Mouse (Mus musculus) embryonic fibroblast, embryonic 13.5 days (primary cell): Measurements from ENCODE around the gene Hspa5.

ENCODE experiments used
- CTCF ChIP-seq: IDR thresholded peaks from 2 replicates; pipeline ENCODE4 v1.5.1; 2011; ENCODE audit warnings: mild to moderate bottlenecking, control low read depth, low read length, moderate library complexity, borderline replicate concordance; ENCODE audit not compliant: insufficient read depth
- POLR2A ChIP-seq: IDR thresholded peaks from 2 replicates; pipeline ENCODE4 v1.6.1; 2011; ENCODE audit warnings: low read depth, mild to moderate bottlenecking, control low read depth, low read length, moderate library complexity

GRCm38 (mm10) chr2:34804172-34804571 is 32.4 kb downstream of the Hspa5 start:
- TF ChIP-seq CTCF (no peak), POLR2A (no peak)
